Mouse (Mus musculus): ENCODE measurements at regions not wholly inside any gene's neighbourhood (a gene's known extent, or its start where the extent isn't known, plus 50 kb on each side); places are given as distances from the start of the nearest gene placed in this dataset.

GRCm38 (mm10) chr15:60104126-60104525, 87.7 kb upstream of the 4933412E24Rik start:
- no peak for DNase-seq

- no peak for DNase-seq
Measured at GRCm38 (mm10) chr15:60101485-60102280, 85.3 kb upstream of the 4933412E24Rik start.

- DNase-seq = peak; percentile 19
Measured at GRCm38 (mm10) chr15:60097141-60097540, 80.7 kb upstream of the 4933412E24Rik start.

GRCm38 (mm10) chr15:60096131-60096530, 79.7 kb upstream of the 4933412E24Rik start:
- DNase-seq = no peak

GRCm38 (mm10) chr15:60089921-60090320, 73.5 kb upstream of the 4933412E24Rik start:
- DNase-seq = no peak

- DNase-seq = no peak
Measured at GRCm38 (mm10) chr15:60088964-60089899, 72.8 kb upstream of the 4933412E24Rik start.
